Mouse (Mus musculus) neural tube, embryonic 15.5 days (tissue): Measurements from ENCODE around the gene Gprc5b. TPM values are rescaled to one million over a fixed set of nuclear protein-coding genes. Genes with fewer than 3 reads are reported as not detected.
A peak's percentile ranks its signal among the peaks of the same experiment; 100 is the strongest.

Experiments
- ATAC-seq: fragments of 200-750 bp; cut with Nextera tagmentation; 2 replicates; pipeline ENCODE4 v1.8.0; 2017; ENCODE audit warnings: mild to moderate bottlenecking, moderate TSS enrichment, moderate library complexity; ENCODE audit not compliant: low FRiP score
- H3K27ac ChIP-seq: fragments of 300-500 bp; sonication (generic); replicated peaks from 2 replicates; pipeline ENCODE4 v1.5.1; 2015; ENCODE audit warnings: mild to moderate bottlenecking, inconsistent platforms
- H3K27me3 ChIP-seq: fragments of 300-500 bp; sonication (generic); replicated peaks from 2 replicates; pipeline ENCODE4 v1.6.1; 2015; ENCODE audit warnings: inconsistent platforms
- H3K36me3 ChIP-seq: fragments of 300-500 bp; sonication (generic); 2 replicates; pipeline ENCODE4 v1.6.1; 2015; ENCODE audit warnings: inconsistent platforms
- H3K4me1 ChIP-seq: fragments of 300-500 bp; sonication (generic); 2 replicates; pipeline ENCODE4 v1.6.1; 2015; ENCODE audit warnings: inconsistent platforms
- H3K4me2 ChIP-seq: fragments of 300-500 bp; sonication (generic); 2 replicates; pipeline ENCODE4 v1.6.1; 2015; ENCODE audit warnings: inconsistent platforms, mild to moderate bottlenecking, moderate library complexity
- H3K4me3 ChIP-seq: fragments of 300-500 bp; sonication (generic); replicated peaks from 2 replicates; pipeline ENCODE4 v1.5.1; 2015; ENCODE audit warnings: mild to moderate bottlenecking, inconsistent platforms
- H3K9ac ChIP-seq: fragments of 300-500 bp; sonication (generic); replicated peaks from 2 replicates; pipeline ENCODE4 v1.6.1; 2015; ENCODE audit warnings: mild to moderate bottlenecking, inconsistent platforms
- H3K9me3 ChIP-seq: fragments of 300-500 bp; sonication (generic); replicated peaks from 2 replicates; pipeline ENCODE4 v1.6.1; 2016; ENCODE audit warnings: inconsistent platforms
- WGBS: fragments of 180-500 bp; shearing (Covaris S2); methylation state at CpG from one replicate; pipeline ENCODE4 v1.1.7; 2015; ENCODE audit warnings: mixed read lengths; 5-methylcytosine and 5-hydroxymethylcytosine counted together
- polyA plus RNA-seq: library from polyadenylated mRNA; unstranded; fragments of >200 nt; fragmentation: Nextera tagmentation; extraction: Ambion mirVana; gene quantifications from 2 replicates; pipeline ENCODE4 v1.2.1, GENCODE M21; 2015

The Gprc5b gene
- polyA plus RNA-seq, 1 experiment from 2014 or later = 6.6 TPM

GRCm38 (mm10) chr7:118986369-118986768, 8.6 kb downstream of the Gprc5b start:
- no peaks in the 10 kb centered on the region for H3K27me3 ChIP-seq
- no peak overlapping the region for H3K9ac ChIP-seq
- ATAC-seq = no peak
- WGBS = 69% methylated on average over 4 of the region's 4 CpGs
- H3K27ac ChIP-seq = no peak overlapping the region
- no peak overlapping the region for H3K4me2 ChIP-seq
- H3K4me3 ChIP-seq = no peak overlapping the region
- H3K36me3 ChIP-seq = no peaks in the 10 kb centered on the region
- H3K4me1 ChIP-seq = peaks cover 45% of the 10 kb centered on the region
- H3K9me3 ChIP-seq = no peaks in the 10 kb centered on the region

GRCm38 (mm10) chr7:118985786-118986185, 9.2 kb downstream of the Gprc5b start:
- Histone ChIP-seq H3K4me1 (peaks cover 39% of the 10 kb centered on the region), H3K27me3 (no peaks in the 10 kb centered on the region)

GRCm38 (mm10) chr7:118983961-118984360, 11.1 kb downstream of the Gprc5b start:
- no peak overlapping the region for H3K27ac ChIP-seq
- H3K27me3 ChIP-seq = no peaks in the 10 kb centered on the region
- WGBS = 60% methylated on average over 19 of the region's 19 CpGs

More at GRCm38 (mm10) chr7:118985786-118986185, 9.2 kb downstream of the Gprc5b start:
- Histone ChIP-seq H3K4me2 (no peak overlapping the region), H3K9ac (no peak overlapping the region), H3K36me3 (no peaks in the 10 kb centered on the region), H3K9me3 (no peaks in the 10 kb centered on the region), H3K4me3 (no peak overlapping the region), H3K27ac (no peak overlapping the region)
- no peak for ATAC-seq
- WGBS = 83% methylated on average over 4 of the region's 4 CpGs

GRCm38 (mm10) chr7:118982586-118982985, 12.4 kb downstream of the Gprc5b start:
- H3K4me2 ChIP-seq = no peak overlapping the region
- WGBS = 75% methylated on average over 4 of the region's 4 CpGs
- no peaks in the 10 kb centered on the region for H3K27me3 ChIP-seq
- H3K27ac ChIP-seq = no peak overlapping the region
- 0 out of 2 replicates have a peak, but pooled peaks cover 2% of the 10 kb centered on the region for H3K36me3 ChIP-seq
- no peak overlapping the region for H3K9ac ChIP-seq
- ATAC-seq = no peak
- peaks cover 35% of the 10 kb centered on the region for H3K4me1 ChIP-seq
- no peaks in the 10 kb centered on the region for H3K9me3 ChIP-seq
- H3K4me3 ChIP-seq = no peak overlapping the region

More at GRCm38 (mm10) chr7:118983961-118984360, 11.1 kb downstream of the Gprc5b start:
- peaks cover 31% of the 10 kb centered on the region for H3K4me1 ChIP-seq
- H3K4me3 ChIP-seq = no peak overlapping the region
- ATAC-seq = peak; percentile 40
- H3K9ac ChIP-seq = no peak overlapping the region
- H3K9me3 ChIP-seq = no peaks in the 10 kb centered on the region
- H3K36me3 ChIP-seq = 0 out of 2 replicates have a peak, but pooled peaks cover 2% of the 10 kb centered on the region
- H3K4me2 ChIP-seq = no peak overlapping the region

GRCm38 (mm10) chr7:118981831-118982230, 13.2 kb downstream of the Gprc5b start:
- H3K27me3 ChIP-seq = no peaks in the 10 kb centered on the region
- no peak overlapping the region for H3K9ac ChIP-seq
- no peak overlapping the region for H3K27ac ChIP-seq
- no peak overlapping the region for H3K4me3 ChIP-seq
- WGBS = 91% methylated on average over 5 of the region's 5 CpGs
- no peak for ATAC-seq
- peaks cover 41% of the 10 kb centered on the region for H3K4me1 ChIP-seq
- no peaks in the 10 kb centered on the region for H3K9me3 ChIP-seq
- H3K36me3 ChIP-seq = 0 out of 2 replicates have a peak, but pooled peaks cover 2% of the 10 kb centered on the region
- no peak overlapping the region for H3K4me2 ChIP-seq

GRCm38 (mm10) chr7:118981346-118981745, 13.7 kb downstream of the Gprc5b start:
- Histone ChIP-seq H3K27me3 (no peaks in the 10 kb centered on the region), H3K4me2 (no peak overlapping the region), H3K9ac (no peak overlapping the region), H3K27ac (no peak overlapping the region; the same call in 1 of the 2 replicates), H3K4me3 (no peak overlapping the region), H3K4me1 (peaks cover 41% of the 10 kb centered on the region), H3K9me3 (no peaks in the 10 kb centered on the region), H3K36me3 (0 out of 2 replicates have a peak, but pooled peaks cover 2% of the 10 kb centered on the region)
- WGBS = 72% methylated on average over 4 of the region's 4 CpGs
- peak; percentile 26; the same call in 1 of the 2 replicates for ATAC-seq

- Histone ChIP-seq H3K9ac (no peak overlapping the region), H3K4me2 (no peak overlapping the region), H3K4me1 (peaks cover 40% of the 10 kb centered on the region), H3K4me3 (no peak overlapping the region), H3K9me3 (no peaks in the 10 kb centered on the region), H3K36me3 (0 out of 2 replicates have a peak, but pooled peaks cover 2% of the 10 kb centered on the region), H3K27ac (no peak overlapping the region), H3K27me3 (no peaks in the 10 kb centered on the region)
- 87% methylated on average over 9 of the region's 9 CpGs for WGBS
- no peak for ATAC-seq
Observed at GRCm38 (mm10) chr7:118979708-118980107, 15.3 kb downstream of the Gprc5b start.

GRCm38 (mm10) chr7:118979121-118979520, 15.9 kb downstream of the Gprc5b start:
- Histone ChIP-seq H3K36me3 (0 out of 2 replicates have a peak, but pooled peaks cover 2% of the 10 kb centered on the region), H3K27ac (no peak overlapping the region), H3K4me1 (peaks cover 40% of the 10 kb centered on the region), H3K9me3 (no peaks in the 10 kb centered on the region), H3K27me3 (no peaks in the 10 kb centered on the region), H3K4me3 (no peak overlapping the region), H3K4me2 (no peak overlapping the region), H3K9ac (no peak overlapping the region)
- ATAC-seq = no peak
- 83% methylated on average over 7 of the region's 7 CpGs for WGBS

GRCm38 (mm10) chr7:118977167-118977543, 17.9 kb downstream of the Gprc5b start:
- no peak for ATAC-seq
- peaks cover 45% of the 10 kb centered on the region for H3K4me1 ChIP-seq
- H3K9me3 ChIP-seq = no peaks in the 10 kb centered on the region
- no peak overlapping the region for H3K9ac ChIP-seq
- no peak overlapping the region for H3K4me2 ChIP-seq
- H3K27me3 ChIP-seq = no peaks in the 10 kb centered on the region
- no peak overlapping the region for H3K4me3 ChIP-seq
- H3K36me3 ChIP-seq = 0 out of 2 replicates have a peak, but pooled peaks cover 2% of the 10 kb centered on the region
- H3K27ac ChIP-seq = peak overlapping the region; percentile 67
- WGBS = 71% methylated on average over 10 of the region's 10 CpGs

GRCm38 (mm10) chr7:118976414-118977166, 18.4 kb downstream of the Gprc5b start:
- 37% methylated on average over 14 of the region's 14 CpGs for WGBS
- H3K9me3 ChIP-seq = no peaks in the 10 kb centered on the region
- no peak overlapping the region for H3K9ac ChIP-seq
- peak; percentile 66; the same call in 1 of the 2 replicates for ATAC-seq
- peak overlapping the region; percentile 13; the same call in 1 of the 2 replicates for H3K4me3 ChIP-seq
- 0 out of 2 replicates have a peak, but pooled peaks cover 2% of the 10 kb centered on the region for H3K36me3 ChIP-seq
- no peaks in the 10 kb centered on the region for H3K27me3 ChIP-seq
- H3K4me2 ChIP-seq = peak overlapping the region; percentile 43
- H3K4me1 ChIP-seq = peaks cover 44% of the 10 kb centered on the region
- peak overlapping the region; percentile 67 for H3K27ac ChIP-seq

- Histone ChIP-seq H3K9me3 (no peaks in the 10 kb centered on the region), H3K4me2 (peak overlapping the region; percentile 43), H3K9ac (no peak overlapping the region), H3K27ac (peak overlapping the region; percentile 67; the same call in 1 of the 2 replicates), H3K4me1 (peaks cover 43% of the 10 kb centered on the region), H3K4me3 (no peak overlapping the region; the same call in 1 of the 2 replicates), H3K36me3 (0 out of 2 replicates have a peak, but pooled peaks cover 2% of the 10 kb centered on the region), H3K27me3 (no peaks in the 10 kb centered on the region)
- ATAC-seq = no peak
- WGBS = 71% methylated on average over 3 of the region's 3 CpGs
Observed at GRCm38 (mm10) chr7:118975837-118976236, 19.2 kb downstream of the Gprc5b start.

- no peak for ATAC-seq
- Histone ChIP-seq H3K27ac (no peak overlapping the region), H3K4me2 (no peak overlapping the region), H3K9me3 (no peaks in the 10 kb centered on the region), H3K4me3 (no peak overlapping the region), H3K27me3 (no peaks in the 10 kb centered on the region), H3K4me1 (peaks cover 40% of the 10 kb centered on the region), H3K9ac (no peak overlapping the region), H3K36me3 (no peaks in the 10 kb centered on the region)
- WGBS = 89% methylated on average over 4 of the region's 4 CpGs
Observed at GRCm38 (mm10) chr7:118973377-118973776, 21.6 kb downstream of the Gprc5b start.
